Mouse (Mus musculus) hematopoietic stem cell, adult 5-6 weeks (primary cell): ENCODE data around the gene Slc35f4. TPM values are rescaled to one million over a fixed set of nuclear protein-coding genes. Genes with fewer than 3 reads are reported as not detected.
A peak's percentile ranks its signal among the peaks of the same experiment; 100 is the strongest.

Experiments
- ATAC-seq, 2 experiments: fragments of 125-278 bp in 1 of 2; replicated peaks in 1 of 2; 2 replicates each; pipeline ENCODE4 v1.8.0; 2016 to 2017; ENCODE audit warnings: inconsistent platforms in 2 of 2, mild to moderate bottlenecking in 2 of 2, moderate number of reproducible peaks in 2 of 2, low read depth in 1 of 2, moderate TSS enrichment in 1 of 2; ENCODE audit not compliant: low FRiP score in 2 of 2, poor library complexity in 2 of 2, severe bottlenecking in 2 of 2, insufficient read depth in 1 of 2, low TSS enrichment in 1 of 2
- total RNA-seq: library from RNA; stranded (forward); fragments of 172-1452, 232-1000 nt; gene quantifications from 2 replicates; pipeline ENCODE4 v1.2.3, GENCODE M21; 2017

The Slc35f4 gene
- total RNA-seq: not detected in 2 replicates

- no peak for ATAC-seq
Observed at GRCm38 (mm10) chr14:49525931-49526291, at the start of gene Slc35f4. Slc35f4 (minus strand) TSS chr14:49526046.

- no peak for ATAC-seq
Observed at GRCm38 (mm10) chr14:49568369-49568768, 42.5 kb upstream of the Slc35f4 start.

- no peak for ATAC-seq
Observed at GRCm38 (mm10) chr14:49560706-49561105, 34.9 kb upstream of the Slc35f4 start.

- ATAC-seq: no peak
Observed at GRCm38 (mm10) chr14:49540104-49540503, 14.3 kb upstream of the Slc35f4 start.

GRCm38 (mm10) chr14:49525176-49525930 is 493 bp downstream of the Slc35f4 start:
- peak; percentile 59 to 62 for ATAC-seq

- ATAC-seq: 0 out of 4 replicates have a peak, but pooled peaks of 1 of the 2 experiments have one; percentile 7
Observed at GRCm38 (mm10) chr14:49524665-49525064, 1.2 kb downstream of the Slc35f4 start.

GRCm38 (mm10) chr14:49515096-49515665 is 10.7 kb downstream of the Slc35f4 start:
- no peak for ATAC-seq

GRCm38 (mm10) chr14:49514137-49514536 is 11.7 kb downstream of the Slc35f4 start:
- no peak for ATAC-seq

GRCm38 (mm10) chr14:49495192-49495591 is 30.7 kb downstream of the Slc35f4 start:
- ATAC-seq: no peak

- ATAC-seq: no peak
Observed at GRCm38 (mm10) chr14:49493793-49494192, 32.1 kb downstream of the Slc35f4 start.

- no peak for ATAC-seq
Observed at GRCm38 (mm10) chr14:49492506-49492905, 33.3 kb downstream of the Slc35f4 start.

- ATAC-seq: no peak
Observed at GRCm38 (mm10) chr14:49476602-49477001, 49.2 kb downstream of the Slc35f4 start.

GRCm38 (mm10) chr14:49461761-49462160 is 64.1 kb downstream of the Slc35f4 start:
- ATAC-seq: no peak

GRCm38 (mm10) chr14:49460799-49461198 is 65.0 kb downstream of the Slc35f4 start:
- no peak for ATAC-seq

- ATAC-seq: no peak
Observed at GRCm38 (mm10) chr14:49454283-49454914, 71.4 kb downstream of the Slc35f4 start.

GRCm38 (mm10) chr14:49453782-49454181 is 72.1 kb downstream of the Slc35f4 start:
- no peak for ATAC-seq

- ATAC-seq: no peak
Observed at GRCm38 (mm10) chr14:49447669-49448068, 78.2 kb downstream of the Slc35f4 start.

GRCm38 (mm10) chr14:49446461-49446860 is 79.4 kb downstream of the Slc35f4 start:
- ATAC-seq: no peak
